Mouse (Mus musculus): ENCODE data around the gene Olfr482.

Gene Olfr482

DNA sequence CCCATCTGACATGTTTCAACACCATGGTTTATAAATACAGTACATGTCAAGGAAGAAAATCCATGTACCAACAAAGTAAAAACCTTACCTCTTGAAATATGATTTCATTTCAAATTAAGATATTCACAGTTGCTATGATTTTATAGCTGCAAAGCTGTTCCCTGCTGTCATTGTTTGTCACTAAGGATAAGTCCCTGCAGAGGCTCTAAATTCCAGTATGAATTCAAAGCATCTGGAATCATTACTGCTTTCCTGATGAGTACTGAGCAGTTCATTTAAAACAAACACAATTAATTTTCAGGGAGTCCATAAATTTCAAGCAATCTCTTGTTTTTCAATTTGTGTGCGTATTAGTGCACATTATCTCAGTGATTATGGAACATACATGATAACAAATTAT, at the start of gene Olfr482:
TSS of gene Olfr482 (minus strand) at position 101 of the 400 bp plus-strand sequence.
- DNase-seq (ENCODE audit: low spot score), result no peak

DNA sequence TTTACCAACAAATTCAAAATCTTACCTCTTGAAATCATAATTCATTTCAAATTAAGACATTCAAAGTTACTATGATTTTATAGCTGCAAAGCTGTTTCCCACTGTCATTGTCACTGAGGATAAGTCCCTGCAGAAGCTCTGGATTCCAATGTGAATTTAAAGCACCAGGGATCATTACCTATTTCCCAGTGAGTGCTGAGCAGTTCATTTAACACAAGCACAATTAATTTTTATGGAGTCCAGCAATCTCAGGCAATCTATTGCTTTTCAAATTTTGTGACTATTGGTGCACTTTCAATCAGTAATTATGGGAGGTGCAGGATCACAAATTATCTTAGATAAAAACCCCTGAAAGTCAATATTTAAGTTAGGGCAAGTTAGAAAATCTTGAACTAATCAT, 30.0 kb upstream of the Olfr482 start, which contains the start of gene Olfr484:
TSS of gene Olfr484 (minus strand) at position 101 of the 400 bp plus-strand sequence.
- no peak for DNase-seq (ENCODE audit: low spot score)

DNA sequence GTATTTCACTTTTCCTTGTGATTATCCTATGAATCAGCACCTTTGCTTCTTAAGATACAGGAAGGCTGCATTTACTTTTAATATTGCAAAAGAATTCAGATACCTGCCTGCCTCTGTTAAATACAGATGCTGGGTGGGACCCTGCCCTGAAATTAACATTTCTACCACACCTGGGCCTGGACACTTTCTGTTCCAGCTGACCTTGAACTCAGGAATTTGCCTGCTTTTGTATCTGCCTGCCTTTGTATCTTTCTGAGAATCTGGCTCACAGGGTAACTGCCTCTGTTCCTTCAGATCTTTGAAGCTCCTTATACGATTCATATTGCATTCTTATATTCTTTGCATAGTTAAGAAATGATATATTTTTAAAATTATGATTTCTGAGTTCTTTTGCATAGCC, 24.0 kb upstream of the Olfr482 start:
- no peak for DNase-seq (ENCODE audit: low spot score)

DNA sequence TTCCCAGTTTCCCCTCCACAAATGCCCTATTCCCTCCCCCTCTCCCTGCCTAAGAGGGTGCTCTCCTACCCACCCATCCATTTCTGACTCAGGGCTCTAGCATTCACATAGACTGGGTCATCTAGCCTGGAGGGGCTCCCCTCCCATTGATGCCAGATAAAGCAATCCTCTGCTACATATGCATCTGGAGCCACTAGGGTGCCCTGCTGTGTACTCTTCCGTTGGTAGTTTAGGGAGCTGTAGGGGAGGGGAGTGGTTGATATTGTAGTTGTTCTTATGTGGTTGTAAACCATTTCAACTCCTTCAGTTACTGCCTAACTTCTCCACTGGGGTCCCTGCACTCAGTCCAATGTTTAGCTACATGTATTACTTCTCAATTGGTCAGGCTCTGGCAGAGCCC, 23.3 kb upstream of the Olfr482 start:
- DNase-seq (ENCODE audit: low spot score), result no peak

DNA sequence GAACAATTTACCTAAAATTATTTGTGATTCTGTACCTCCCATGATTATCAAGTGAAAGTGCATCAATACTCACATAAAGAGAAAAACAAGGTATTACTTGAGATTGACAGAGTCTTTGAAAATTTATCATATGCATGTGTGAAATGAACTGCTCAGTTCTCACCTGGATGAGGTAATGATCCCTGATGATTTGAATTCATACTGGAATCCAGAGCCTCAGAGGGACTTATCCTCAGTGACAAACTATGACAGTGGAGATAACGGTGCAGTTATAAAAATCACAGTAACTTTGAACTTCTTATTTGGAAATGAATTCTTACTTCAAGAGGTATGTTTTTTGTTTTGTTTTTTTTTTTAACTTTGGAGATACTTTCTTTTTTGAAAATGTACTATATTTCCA, 3.2 kb upstream of the Olfr482 start, which contains the start of gene Olfr483:
TSS of gene Olfr483 (plus strand) at position 301 of the 400 bp plus-strand sequence.
- DNase-seq (ENCODE audit: low spot score), result no peak

DNA sequence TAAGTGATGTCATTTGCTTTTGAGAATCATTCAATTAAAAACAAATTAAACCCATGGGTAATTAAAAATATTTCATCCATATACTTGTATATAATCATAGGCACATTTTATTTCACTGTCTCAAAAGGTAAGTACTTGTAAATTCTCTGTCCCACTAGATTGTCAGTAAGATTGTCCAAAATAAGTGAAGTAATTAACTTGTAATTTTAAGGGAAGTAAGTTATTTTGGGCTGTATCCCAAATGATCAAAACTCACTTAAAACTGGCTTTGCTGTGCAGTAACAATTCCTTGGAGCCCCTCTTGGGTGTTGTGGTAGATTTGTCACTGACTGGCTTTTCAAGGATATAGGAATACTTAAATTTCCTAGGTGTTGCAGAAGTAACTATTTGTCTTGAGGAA, 17.8 kb downstream of the Olfr482 start, which contains the start of gene Olfr481:
TSS of gene Olfr481 (plus strand) at position 301 of the 400 bp plus-strand sequence.
- no peak for DNase-seq (ENCODE audit: low spot score)

DNA sequence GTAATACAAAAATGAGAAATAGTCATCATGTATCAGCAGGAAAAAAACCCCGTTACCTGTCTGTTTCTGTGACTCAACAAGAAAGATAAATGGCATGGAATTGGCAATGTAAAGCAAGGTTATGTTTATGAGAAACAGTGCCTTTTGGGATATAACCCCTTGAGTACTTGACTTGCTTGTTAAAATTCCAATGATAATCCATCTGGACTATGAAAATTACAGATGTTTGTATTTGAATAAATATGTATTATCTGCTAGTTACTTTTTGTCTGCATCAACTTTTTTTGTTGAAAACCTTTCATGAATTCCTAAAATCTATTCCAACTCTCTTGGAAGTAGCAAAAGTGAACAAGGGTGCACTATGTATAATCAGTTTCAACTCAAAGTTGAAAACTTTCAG, 30.1 kb downstream of the Olfr482 start, which contains the start of gene Olfr480:
TSS of gene Olfr480 (minus strand) at position 101 of the 400 bp plus-strand sequence.
- no peak for DNase-seq (ENCODE audit: low spot score)

DNA sequence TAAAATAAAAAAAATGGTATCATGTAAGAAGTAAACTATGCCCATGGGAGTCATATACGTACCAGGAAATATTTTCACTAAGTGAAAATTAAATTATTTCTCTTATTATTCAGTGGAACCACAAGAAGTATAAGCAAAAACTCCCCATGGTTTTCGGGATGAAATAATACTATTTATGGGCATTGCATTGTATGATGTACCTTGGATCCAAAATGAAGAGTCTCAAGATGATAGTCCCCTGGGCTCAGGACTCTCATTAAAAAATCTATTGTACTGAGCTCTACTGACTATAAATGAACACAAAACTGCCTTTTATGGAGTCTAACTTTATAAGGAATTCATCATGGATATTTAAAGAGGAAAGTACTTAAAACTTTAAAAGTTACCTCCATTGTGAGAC, 47.0 kb downstream of the Olfr482 start, which contains the start of gene Olfr479:
TSS of gene Olfr479 (plus strand) at position 301 of the 400 bp plus-strand sequence.
- no peak for DNase-seq (ENCODE audit: low spot score)
